ENCODE assay signal across 8 mouse cellular contexts in genomic region chr12:83762706-83763105, GRCm38 (mm10). TPM values are rescaled to one million over a fixed set of nuclear protein-coding genes. Genes with fewer than 3 reads are reported as not detected.
DNase-seq lines count a peak whose midpoint lies in the region.

No protein-coding gene starts in this region.

- intact Hi-C loops in heart, postnatal 25 days (cut with DNase I), result no loop called here

- DNase-seq in heart, adult 8-10 months (ENCODE audit: low spot score), result peak; percentile 20
- no peak for DNase-seq in heart, postnatal 25 days (ENCODE audit: low spot score)
- peak; percentile 82 for DNase-seq in 416B (ENCODE audit: low read depth)
- peak; percentile 18 for DNase-seq in adrenal gland, postnatal 25 days
- DNase-seq in kidney, postnatal 10 days, result peak; percentile 66
- DNase-seq in spleen, postnatal 10 days (ENCODE audit: low spot score in 2 of 2), result no peak
- no peak for DNase-seq in left cerebral cortex, adult 11 months (ENCODE audit: low spot score)
- DNase-seq in cerebellum, adult 18-20 months, result no peak

RNA-seq across cellular contexts. Expression of gene Papln, which starts 0.7 kb away (rescaled TPM):
- 1 to 10 TPM; 3.6 to 7.5 (median 6.5) TPM for total RNA-seq in heart, adult 8-10 months (2022)
- total RNA-seq in heart, postnatal 25 days (2021), result 10 to 100 TPM in 1 of 2 experiments, 1 to 10 TPM in 1; 9.6 to 13.4 TPM
- total RNA-seq in adrenal gland, postnatal 25 days (2021), result 1.4 and 2.0 TPM in 2 replicates

Comparison
In these comparisons a context has a peak if more than half of its experiments do, and no peak if none do; other contexts are left out.
1. DNase-seq: peak in heart, adult 8-10 months (single experiment), 416B (single experiment), adrenal gland, postnatal 25 days (single experiment) and kidney, postnatal 10 days (single experiment); none in heart, postnatal 25 days (single experiment), spleen, postnatal 10 days (0 of 2), left cerebral cortex, adult 11 months (single experiment) and cerebellum, adult 18-20 months (0 of 2).